Mouse (Mus musculus): ENCODE results near the gene Mcpt8.
A peak's percentile ranks its signal among the peaks of the same experiment; 100 is the strongest.
"Not testable (repeated sequence)": the region's sequence is repeated elsewhere in the genome, so short reads cannot be mapped to it uniquely, and the experiment has no call there.

The Mcpt8 gene

DNA sequence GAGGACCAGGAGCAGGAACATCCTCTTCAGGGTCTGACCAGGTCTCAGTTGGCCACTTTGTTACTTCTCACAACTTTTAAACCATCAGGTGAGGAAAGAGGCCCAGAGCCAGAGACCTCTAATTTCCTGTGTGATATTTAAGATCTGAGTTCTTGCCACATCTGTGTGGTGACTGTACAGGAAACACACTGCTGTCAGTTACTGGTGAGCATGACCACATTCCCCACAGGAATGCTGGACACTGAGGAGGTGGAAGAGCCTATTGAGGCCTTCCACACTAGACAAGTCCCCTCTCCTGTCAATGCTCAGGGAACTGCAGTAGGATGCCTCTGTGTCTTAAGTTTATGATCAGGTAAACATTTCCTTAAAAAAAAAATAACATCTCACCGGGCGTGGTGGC, at the start of gene Mcpt8:
Gene Mcpt8 (minus strand): TSS at position 107 of the 400 bp plus-strand sequence.
- no peak for DNase-seq (ENCODE audit: low spot score in 2 of 2)

DNA sequence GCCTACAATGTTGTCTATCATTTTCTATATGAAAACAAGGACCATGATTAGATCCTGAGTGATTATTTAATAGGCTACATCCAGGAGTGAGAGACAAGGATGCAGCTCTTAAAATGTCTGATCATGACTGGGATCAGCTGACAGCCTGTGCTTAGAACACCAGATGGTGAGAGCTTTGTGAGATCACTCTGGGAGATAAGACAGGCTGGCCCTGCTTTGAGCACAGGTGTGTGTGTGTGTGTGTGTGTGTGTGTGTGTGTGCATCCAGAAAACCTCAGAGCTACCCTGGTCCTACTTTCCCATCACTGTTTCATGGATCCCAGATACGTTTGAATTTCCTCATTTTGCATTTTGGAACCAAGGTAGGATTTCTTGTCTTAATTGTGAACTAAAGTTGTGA, 48.6 kb upstream of the Mcpt8 start:
- DNase-seq (ENCODE audit: low spot score in 2 of 2), result not testable (repeated sequence)

DNA sequence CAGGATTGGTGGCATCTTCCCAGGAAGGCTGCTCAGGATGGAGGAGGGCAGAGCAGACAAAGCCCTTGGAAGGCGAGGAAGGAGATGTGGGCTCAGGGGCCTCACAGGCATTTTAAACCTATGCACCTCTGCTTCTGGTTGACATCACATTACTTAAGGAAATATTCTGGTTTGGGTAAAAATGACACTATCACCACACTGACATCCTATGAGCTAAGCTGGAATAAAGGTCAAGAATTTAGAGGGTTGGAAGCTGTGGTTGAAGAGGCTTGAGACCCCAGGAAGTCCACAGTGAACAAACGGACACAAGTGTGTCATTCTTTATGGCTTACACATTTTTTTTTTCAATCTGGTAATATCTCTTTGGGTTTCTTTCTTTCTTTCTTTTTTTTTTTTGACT, 47.4 kb upstream of the Mcpt8 start, which contains the start of gene Gzmd:
Gene Gzmd (minus strand): TSS at position 101 of the 400 bp plus-strand sequence.
- not testable (repeated sequence) for DNase-seq (ENCODE audit: low spot score in 2 of 2)

DNA sequence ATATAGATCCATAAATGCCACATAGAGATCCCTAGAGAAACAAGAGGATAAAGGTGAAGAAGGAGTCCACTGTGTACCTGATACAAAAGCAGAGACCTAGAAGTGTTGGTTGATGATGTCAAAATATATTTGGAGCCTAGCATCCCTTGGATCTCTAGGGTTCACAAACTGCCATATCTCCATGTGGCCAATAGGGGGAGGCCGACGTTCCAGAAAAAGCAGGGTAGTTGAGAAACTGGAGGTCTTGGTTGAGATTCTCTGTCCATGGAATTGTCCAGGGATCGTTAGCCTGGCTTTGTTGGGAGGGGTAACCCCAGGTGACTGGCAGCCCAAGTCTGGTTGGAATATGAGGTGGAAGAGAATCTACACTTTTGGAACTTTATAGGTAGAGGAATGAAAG, 43.3 kb upstream of the Mcpt8 start:
- DNase-seq (ENCODE audit: low spot score in 2 of 2), result no peak

DNA sequence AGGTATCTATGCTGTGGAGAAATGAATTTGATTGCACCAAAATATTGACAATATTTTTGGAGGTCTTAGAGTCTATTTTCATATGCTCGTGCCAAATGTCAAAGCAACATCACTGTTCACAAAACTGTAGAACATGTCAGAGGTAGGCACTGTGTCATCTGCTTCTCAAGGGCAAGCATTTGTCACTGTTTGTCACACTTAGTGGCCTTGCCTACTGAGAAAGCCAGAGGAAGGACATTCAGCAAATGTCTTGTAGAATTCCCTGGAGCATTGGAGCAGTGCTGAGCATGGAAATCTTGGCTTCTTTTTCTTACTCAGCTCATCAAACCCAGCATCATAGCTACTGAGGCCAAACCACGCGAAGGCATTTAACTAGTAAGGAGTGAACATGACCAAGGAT, 38.4 kb upstream of the Mcpt8 start:
- no peak for DNase-seq (ENCODE audit: low spot score in 2 of 2)

DNA sequence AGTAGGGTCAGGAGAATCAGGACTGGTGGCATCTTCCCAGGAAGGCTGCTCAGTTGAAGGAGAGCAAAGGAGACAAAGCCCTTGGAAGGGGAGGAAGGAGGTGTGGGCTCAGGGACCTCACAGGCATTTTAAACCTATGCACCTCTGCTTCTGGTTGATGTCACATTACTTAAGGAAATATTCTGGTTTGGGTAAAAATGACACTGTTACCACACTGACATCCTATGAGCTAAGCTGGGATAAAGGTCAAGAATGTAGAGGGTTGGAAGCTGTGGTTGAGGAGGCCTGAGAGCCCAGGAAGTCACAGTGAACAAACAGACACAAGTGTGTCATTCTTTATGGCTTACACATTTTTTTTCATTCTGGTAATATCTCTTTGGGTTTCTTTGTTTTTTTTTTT, 35.5 kb upstream of the Mcpt8 start, which contains the start of gene Gzme:
Gene Gzme (minus strand): TSS at position 101 of the 400 bp plus-strand sequence.
- DNase-seq (ENCODE audit: low spot score in 2 of 2), result no peak

DNA sequence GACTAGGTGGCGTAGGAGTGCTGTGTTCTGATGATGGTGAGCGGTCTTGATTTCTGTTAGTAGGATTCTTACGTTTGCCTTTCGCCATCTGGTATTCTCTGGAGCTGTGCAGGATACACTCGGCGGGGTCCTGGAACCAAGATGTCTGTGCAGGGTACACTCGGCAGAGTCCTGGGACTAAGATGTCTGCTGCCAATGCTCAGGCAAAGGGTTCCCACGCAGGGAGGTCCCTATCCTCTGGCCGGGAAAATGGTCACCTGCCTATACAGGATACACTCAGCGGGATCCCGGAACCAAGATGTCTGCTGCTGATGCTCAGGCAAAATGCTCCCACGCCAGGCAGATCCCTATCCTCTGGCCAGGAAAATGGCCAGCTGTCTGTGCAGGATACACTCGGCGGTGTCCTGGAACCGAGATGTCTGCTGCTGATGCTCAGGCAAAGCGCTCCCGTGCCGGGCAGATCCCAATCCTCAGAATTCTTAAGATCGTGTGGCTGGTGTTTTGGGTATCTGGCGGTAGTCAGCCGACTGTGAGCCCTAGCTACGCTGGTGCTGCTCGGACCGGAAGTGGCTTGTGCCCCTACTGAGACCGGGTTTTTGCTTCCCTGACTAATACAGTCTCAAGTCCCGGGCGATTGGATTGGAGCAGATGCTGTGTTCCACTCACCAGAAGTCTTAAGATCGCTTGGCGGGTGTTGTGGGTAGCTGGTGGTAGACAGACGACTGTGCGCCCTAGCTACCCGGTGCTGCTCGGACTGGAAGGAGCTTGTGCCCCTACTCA, 30.6 kb upstream of the Mcpt8 start:
- DNase-seq (ENCODE audit: low spot score in 2 of 2), result not testable (repeated sequence)

DNA sequence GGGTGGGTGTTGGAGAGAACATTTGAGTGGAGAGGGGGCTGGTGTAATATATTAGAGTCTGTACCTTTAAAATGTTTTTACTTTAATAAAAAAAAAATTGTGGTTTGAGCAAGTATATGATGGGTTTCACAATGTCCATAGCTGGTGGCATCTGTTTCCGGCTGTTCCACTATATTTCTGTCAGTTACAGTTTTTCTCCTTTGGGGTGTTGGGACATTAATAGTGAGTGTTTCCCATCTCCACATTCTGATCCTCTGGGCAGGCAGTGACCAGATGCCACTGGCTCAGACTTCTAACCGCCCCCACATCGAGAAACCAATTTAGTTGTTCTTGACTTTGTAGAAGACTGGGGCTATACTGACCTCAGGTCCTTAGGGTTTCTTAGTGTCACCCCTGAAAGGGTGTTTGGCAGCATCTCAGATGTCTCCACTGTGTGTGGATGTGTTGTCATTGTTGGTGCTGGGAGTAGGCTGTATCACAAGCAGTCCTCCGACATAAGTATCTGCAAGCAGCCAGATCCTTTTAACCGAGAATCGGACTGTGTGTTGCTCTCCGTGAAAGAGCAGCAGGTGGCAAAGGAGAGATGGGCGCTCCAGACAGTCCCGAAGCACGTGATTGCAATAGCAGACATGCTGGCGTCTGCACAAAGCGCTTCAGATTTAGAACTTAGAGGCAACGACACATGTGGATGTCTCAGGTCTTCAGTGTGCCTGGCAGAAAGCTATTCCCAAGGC, 20.5 kb upstream of the Mcpt8 start:
- no peak for DNase-seq (ENCODE audit: low spot score in 2 of 2)

DNA sequence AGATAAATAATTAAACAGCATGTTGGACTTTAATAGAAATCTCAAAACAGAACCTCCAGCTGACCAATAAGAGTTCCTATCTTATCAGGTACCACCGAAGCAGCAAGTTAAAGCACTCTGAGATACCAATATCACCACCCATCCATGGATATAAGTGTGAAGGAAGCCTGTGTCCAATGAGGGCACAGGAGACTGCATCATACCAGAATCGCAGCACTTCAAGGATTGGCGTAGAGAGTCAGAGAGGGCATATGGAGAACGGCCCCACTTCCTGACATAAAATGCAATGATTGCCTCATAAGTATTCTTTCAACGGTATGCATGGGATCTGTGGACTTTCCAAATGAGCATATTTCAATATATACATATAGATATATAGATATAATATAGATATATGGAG, 19.9 kb upstream of the Mcpt8 start:
- DNase-seq (ENCODE audit: low spot score in 2 of 2), result no peak

DNA sequence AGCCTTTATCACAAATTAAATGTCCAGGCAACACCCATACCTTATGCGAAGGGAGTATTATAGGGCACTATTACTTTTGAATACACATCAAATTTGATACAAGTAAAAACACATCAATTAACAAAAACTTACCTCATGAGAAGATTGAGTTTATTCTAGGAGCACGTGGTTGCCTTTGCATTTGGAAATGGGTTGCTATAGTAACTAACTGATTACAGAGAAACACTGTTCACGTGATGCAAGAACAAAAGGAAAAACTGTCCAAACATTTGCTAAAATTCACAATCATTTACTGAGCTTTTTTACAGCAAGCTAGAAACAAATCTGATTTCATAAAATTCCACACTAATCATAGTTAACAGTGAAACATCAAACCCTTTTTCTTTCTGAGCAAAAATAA, 18.4 kb upstream of the Mcpt8 start:
- DNase-seq (ENCODE audit: low spot score in 2 of 2), result no peak

DNA sequence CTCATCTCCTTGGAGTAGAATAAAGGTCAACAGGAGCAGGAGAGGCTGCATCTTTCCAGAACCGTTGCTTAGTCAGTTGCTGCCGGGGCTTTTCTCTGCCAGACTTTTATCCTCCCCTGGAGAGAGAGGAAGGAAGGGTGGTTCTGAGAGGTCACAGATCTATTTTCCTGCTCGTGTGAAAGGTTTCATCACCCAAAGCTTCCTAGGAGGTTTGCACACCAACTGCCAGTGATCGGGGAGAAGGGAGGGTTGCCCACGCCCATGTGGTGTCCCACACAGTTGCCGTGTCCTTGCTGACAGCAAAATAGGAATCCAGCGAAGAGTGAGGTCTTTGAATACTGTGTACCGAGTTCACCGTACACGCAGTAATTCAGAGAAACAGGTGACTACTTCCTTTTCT, 17.3 kb upstream of the Mcpt8 start, which contains the start of gene Ctsg:
Gene Ctsg (minus strand): TSS at position 189 of the 400 bp plus-strand sequence.
- no peak for DNase-seq (ENCODE audit: low spot score in 2 of 2)

DNA sequence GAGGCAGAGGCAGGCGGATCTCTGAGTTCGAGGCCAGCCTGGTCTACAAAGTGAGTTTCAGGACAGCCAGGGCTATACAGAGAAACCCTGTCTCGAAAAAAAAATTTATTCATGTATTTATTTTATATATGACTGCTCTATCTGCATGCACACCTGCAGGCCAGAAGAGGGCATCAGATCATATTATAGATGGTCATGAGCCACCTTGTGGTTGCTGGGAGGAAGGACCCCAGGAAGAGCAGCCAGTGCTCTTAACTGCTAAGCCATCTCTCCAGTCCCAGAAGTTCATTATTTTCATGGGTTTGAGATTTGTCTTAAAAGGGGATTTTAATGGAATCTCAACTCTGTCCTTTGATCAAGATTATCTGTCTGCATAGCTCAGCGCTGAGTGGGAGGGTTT, 13.9 kb upstream of the Mcpt8 start:
- DNase-seq (ENCODE audit: low spot score in 2 of 2), result no peak

DNA sequence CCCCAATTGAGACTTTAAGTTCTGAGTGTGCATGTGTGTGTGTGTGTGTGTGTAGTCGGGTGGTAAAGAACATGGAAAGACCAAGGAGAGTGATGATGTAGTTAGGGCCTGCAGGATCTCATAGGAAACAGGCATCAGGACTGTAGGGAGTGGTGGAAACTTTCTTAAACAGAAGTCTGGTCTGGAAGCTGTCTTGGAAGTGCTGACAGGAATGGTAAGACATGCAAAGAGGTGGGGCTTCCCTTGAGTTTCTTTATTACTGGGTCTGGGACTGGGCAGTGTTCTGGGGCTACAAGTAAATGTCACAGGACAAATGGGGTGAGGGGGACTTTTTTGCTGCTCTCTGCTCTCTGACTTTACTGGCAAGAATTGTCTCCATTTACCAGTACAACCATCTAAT, 12.5 kb upstream of the Mcpt8 start:
- DNase-seq (ENCODE audit: low spot score in 2 of 2), result no peak

DNA sequence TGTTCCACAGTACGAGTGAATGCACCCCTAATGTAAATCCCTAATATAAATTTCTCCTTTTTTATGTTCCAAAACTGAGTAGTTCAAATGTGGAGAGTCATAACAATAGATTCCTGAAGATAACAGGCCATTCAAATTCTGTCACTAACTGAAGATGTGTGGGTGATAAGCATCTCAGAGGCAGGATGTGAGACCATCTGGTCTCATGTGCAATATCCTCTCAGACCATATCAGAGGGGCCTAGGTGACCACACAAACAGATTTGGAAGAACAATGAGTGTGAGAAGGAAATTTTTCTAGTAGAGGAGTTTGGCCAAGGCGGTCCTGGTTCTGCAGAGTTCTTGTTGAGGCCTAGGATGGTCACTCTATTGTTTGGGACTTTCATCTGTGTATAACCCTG, 8.3 kb upstream of the Mcpt8 start:
- no peak for DNase-seq (ENCODE audit: low spot score in 2 of 2)

DNA sequence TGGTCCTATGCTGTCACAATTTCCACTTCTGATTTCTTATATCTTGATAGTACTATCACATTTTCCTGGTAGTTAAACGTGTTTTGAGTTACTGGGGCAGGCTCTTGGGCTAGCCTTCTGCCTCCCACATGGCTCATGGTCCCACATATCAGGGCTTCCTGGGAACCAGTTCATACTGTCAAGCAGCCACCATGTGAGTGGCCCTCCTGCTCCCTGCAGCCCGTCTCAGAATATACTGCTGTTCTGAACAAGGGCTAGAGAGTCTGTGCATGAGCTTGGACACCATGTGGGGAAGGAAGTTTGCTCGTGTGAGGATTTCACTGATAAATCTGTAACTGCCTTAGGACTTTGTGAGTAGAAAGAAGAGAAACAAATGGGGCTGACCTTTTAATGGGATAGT, 1.6 kb upstream of the Mcpt8 start:
- no peak for DNase-seq (ENCODE audit: low spot score in 2 of 2)

DNA sequence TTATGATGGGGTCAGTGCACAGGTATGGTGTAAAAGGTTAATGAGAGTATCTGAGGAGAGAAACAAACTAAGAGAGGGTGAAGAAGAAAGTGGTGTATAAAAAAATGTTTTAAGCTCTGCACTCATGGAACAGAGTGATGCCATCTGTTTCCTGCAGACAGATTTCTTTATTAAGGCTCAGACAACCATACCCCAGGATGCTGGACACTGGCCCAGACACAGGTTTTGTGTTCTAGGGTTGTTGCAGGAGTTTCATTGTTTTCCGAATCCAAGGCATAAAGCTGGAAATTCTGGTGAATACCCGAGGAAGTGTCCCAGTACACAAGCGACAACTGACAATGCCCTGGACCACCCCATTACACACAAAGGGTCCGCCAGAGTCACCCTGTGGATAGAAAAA, 3.1 kb downstream of the Mcpt8 start:
- DNase-seq (ENCODE audit: low spot score in 2 of 2), result no peak

DNA sequence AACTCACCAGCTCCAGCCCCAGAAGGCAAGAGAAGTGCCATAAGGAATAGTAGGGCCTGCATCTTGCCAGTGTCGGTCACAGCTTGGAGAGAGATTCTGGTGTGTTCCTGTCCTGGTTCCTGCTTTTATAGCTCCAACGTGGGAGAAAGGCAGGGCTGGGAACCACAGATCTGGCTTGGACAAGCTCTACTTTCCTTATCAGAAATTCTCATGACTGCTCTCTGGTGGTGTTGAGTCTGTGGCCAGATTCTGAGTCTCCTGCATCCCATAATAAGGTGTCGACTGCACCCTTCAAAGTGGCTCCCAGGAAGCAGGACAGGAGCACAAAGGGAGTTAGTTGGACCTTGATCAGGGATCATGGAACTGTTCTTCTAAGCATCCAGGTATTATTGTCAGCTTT, 22.9 kb downstream of the Mcpt8 start, which contains the start of gene Mcpt4:
Gene Mcpt4 (minus strand): TSS at position 101 of the 400 bp plus-strand sequence.
- DNase-seq (ENCODE audit: low spot score in 2 of 2), result not testable (repeated sequence)

DNA sequence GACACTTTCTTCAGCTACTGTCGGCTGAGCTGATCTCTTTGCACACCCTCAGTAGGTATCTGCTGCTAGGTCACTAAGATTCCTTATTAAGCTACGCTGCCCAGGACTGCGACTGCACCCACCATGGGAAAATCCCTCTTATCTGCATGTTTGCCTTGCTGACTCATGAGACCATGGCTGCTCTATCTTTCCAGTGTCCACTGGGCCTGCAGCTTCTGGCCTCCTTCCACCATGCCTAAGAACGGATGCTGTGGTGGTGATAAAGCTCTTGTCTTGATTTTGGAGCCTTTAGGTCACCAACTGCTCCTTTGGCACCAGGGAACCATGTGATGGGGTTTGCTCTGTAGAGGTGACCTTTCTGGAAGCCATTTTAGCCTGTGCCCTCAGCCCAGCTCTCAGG, 27.4 kb downstream of the Mcpt8 start:
- DNase-seq (ENCODE audit: low spot score in 2 of 2), result no peak

DNA sequence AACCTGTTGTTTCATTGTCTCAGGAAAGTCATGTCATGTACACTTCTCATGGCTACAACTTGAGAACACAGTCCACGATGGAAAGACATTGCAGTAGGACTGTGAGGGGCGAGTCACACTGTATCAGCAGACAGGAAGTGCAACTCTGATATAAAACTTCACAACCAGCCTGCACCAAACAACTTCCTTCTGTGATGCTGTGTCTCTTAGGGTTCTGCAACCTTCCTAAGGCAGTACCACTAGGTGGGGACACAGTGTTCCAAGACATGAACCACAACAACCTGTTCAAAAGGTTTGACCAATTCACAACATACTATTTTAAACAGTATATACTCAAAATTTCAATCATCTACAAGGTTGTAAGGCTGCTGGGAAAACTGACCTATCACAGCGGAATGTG, 29.7 kb downstream of the Mcpt8 start:
- no peak for DNase-seq (ENCODE audit: low spot score in 2 of 2)

DNA sequence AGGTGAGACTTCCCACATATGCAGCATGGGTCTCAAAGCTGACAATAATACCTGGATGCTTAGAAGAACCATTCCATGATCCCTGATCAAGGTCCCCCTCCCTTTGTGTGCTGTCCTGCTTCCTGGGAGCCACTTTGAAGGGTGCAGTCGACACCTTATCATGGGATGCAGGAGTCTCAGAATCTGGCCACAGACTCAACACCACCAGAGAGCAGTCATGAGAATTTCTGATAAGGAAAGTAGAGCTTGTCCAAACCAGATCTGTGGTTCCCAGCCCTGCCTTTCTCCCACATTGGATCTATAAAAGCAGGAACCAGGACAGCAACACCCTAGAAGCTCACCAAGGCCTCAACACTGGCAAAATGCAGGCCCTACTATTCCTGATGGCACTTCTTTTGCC, 43.3 kb downstream of the Mcpt8 start, which contains the start of gene Mcpt2:
Gene Mcpt2 (plus strand): TSS at position 250 of the 400 bp plus-strand sequence.
- not testable (repeated sequence) for DNase-seq (ENCODE audit: low spot score in 2 of 2)

DNA sequence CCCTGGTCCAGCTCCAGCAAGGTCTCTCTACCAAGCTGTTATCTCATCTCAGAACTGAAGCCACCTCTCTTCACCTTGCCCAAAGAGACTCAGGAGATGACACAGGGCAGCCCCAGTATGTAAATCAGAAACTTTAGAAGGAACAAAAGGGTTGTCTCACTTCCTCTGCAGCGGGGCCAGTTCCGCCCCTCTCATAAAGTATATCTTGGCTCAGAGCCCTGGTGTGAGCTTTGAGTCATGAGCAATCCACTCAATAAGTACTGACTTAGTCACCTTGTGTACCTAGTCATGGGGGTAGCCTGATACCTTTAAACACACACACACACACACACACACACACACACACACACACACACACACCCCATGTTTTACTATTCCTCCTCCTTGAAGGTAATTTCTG, 50.6 kb downstream of the Mcpt8 start:
- peak; percentile 42 to 44 for DNase-seq (ENCODE audit: low spot score in 2 of 2)
